Mouse (Mus musculus): ENCODE measurements around the gene Mcam.

DNA sequence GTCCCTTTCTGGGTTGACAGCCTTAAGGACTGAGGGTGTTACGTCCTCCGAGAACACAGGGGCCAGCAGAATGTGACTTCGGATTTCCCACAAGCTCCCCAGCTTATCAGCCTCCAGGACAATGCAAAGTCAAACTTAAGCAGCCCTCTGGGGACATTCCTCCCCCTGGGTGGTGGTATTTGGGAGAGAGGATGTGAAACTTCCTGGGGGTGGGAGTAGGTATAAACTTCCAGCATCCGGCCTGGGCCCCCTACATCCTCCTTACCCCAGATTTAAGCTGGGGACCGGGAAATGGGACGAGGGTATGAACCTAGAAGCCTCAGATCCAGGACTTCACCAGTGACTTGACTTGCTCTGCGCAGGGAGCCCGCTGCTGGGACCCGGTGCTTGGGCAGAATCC, 4.6 kb upstream of the Mcam start:
- TF ChIP-seq CTCF (IDR thresholded peaks at IDR 0.05; ENCODE audit: low read depth) (no peak), EP300 (IDR thresholded peaks at IDR 0.05; ENCODE audit: low read depth) (no peak)
